Mouse (Mus musculus): ENCODE measurements around the gene Nt5c3.

GRCm38 (mm10) chr6:56856748-56857147 lies 67.0 kb downstream of the Nt5c3 start:
- no peak for TF ChIP-seq MYOG (IDR thresholded peaks at IDR 0.05; ENCODE audit: control insufficient read depth in 1 of 3, insufficient read depth in 1 of 3, insufficient read length in 2 of 3, low read depth in 2 of 3)
- TF ChIP-seq POLR2A (IDR thresholded peaks at IDR 0.05; ENCODE audit: insufficient read length, low read depth), result no peak
- no peak for TF ChIP-seq MAX (IDR thresholded peaks at IDR 0.05; ENCODE audit: low read depth)
- no peak for TF ChIP-seq POLR2AphosphoS2 (IDR thresholded peaks at IDR 0.05; ENCODE audit: insufficient read length, low read depth)
- no peak for TF ChIP-seq E2F4 (IDR thresholded peaks at IDR 0.05; ENCODE audit: insufficient read depth)
- no peak for TF ChIP-seq USF1 (IDR thresholded peaks at IDR 0.05; ENCODE audit: low read depth)
